Mouse (Mus musculus) erythroid progenitor cell, adult 5-6 weeks (primary cell): ENCODE results near the gene Bhlhb9. TPM values are rescaled to one million over a fixed set of nuclear protein-coding genes. Genes with fewer than 3 reads are reported as not detected.
A peak's percentile ranks its signal among the peaks of the same experiment; 100 is the strongest.
"Not testable (repeated sequence)": the region's sequence is repeated elsewhere in the genome, so short reads cannot be mapped to it uniquely, and the experiment has no call there.

Source experiments
- ATAC-seq: replicated peaks from 2 replicates; pipeline ENCODE4 v1.8.0; 2016; ENCODE audit warnings: moderate number of reproducible peaks, mild to moderate bottlenecking, moderate TSS enrichment, inconsistent platforms; ENCODE audit not compliant: poor library complexity, low FRiP score, severe bottlenecking
- total RNA-seq, 2 experiments: library from RNA; stranded (forward) in 1 of 2; stranded (reverse) in 1 of 2; fragments of 150-400 nt in 1 of 2; fragments of 186-747, 209-891 nt in 1 of 2; gene quantifications; 2 replicates each; pipeline versions ENCODE4 v1.2.3 to v1.2.4; 2015 to 2017; ENCODE audit warnings: low replicate concordance in 2 of 2

The Bhlhb9 gene
- total RNA-seq (2015; ENCODE audit: low replicate concordance) = 0.72 and 15.1 TPM in 2 replicates
- total RNA-seq (2017; ENCODE audit: low replicate concordance) = 0.08 and 5.4 TPM in 2 replicates

- 0 out of 2 replicates have a peak, but pooled peaks have one; percentile 34 for ATAC-seq
These were observed at the start of gene Bhlhb9 for GRCm38 (mm10) chrX:135797212-135797644. Gene Bhlhb9, plus strand, starts transcription at chrX:135797594.

- ATAC-seq = peak; percentile 65
These were observed 44.6 kb upstream of the Bhlhb9 start for GRCm38 (mm10) chrX:135752832-135753231.

GRCm38 (mm10) chrX:135761707-135762106, 35.7 kb upstream of the Bhlhb9 start:
- ATAC-seq = no peak

- ATAC-seq = no peak
These were observed 29.3 kb upstream of the Bhlhb9 start for GRCm38 (mm10) chrX:135768043-135768548.

GRCm38 (mm10) chrX:135768565-135768964, 28.8 kb upstream of the Bhlhb9 start:
- ATAC-seq = no peak

GRCm38 (mm10) chrX:135791536-135791935, 5.9 kb upstream of the Bhlhb9 start:
- ATAC-seq = no peak

- ATAC-seq = no peak
These were observed 5.1 kb upstream of the Bhlhb9 start for GRCm38 (mm10) chrX:135792326-135792725.

- ATAC-seq = not testable (repeated sequence)
These were observed 1.6 kb upstream of the Bhlhb9 start for GRCm38 (mm10) chrX:135795591-135796304.

GRCm38 (mm10) chrX:135796305-135797211, 836 bp upstream of the Bhlhb9 start:
- not testable (repeated sequence) for ATAC-seq

- no peak for ATAC-seq
These were observed 6.8 kb downstream of the Bhlhb9 start for GRCm38 (mm10) chrX:135804149-135804548.

- ATAC-seq = no peak
These were observed 8.4 kb downstream of the Bhlhb9 start for GRCm38 (mm10) chrX:135805780-135806179.

- ATAC-seq = not testable (repeated sequence)
These were observed 38.5 kb downstream of the Bhlhb9 start for GRCm38 (mm10) chrX:135835896-135836295.

GRCm38 (mm10) chrX:135837896-135838295, 40.5 kb downstream of the Bhlhb9 start:
- no peak for ATAC-seq

GRCm38 (mm10) chrX:135838521-135839360, 41.3 kb downstream of the Bhlhb9 start, which contains the start of gene Gprasp2:
Gene Gprasp2, plus strand, starts transcription at chrX:135839034.
- not testable (repeated sequence) for ATAC-seq

GRCm38 (mm10) chrX:135839397-135840391, 42.3 kb downstream of the Bhlhb9 start:
- not testable (repeated sequence) for ATAC-seq

- ATAC-seq = not testable (repeated sequence)
These were observed 69.4 kb downstream of the Bhlhb9 start for GRCm38 (mm10) chrX:135866806-135867205.

GRCm38 (mm10) chrX:135876679-135877078, 79.3 kb downstream of the Bhlhb9 start:
- no peak for ATAC-seq

- no peak for ATAC-seq
These were observed 82.2 kb downstream of the Bhlhb9 start for GRCm38 (mm10) chrX:135879626-135880025.
